Mouse (Mus musculus): Measurements from ENCODE around the gene Pnpo. TPM values are rescaled to one million over a fixed set of nuclear protein-coding genes. Genes with fewer than 3 reads are reported as not detected.

Pnpo gene
- polyA plus RNA-seq, 1 experiment, result 14.4 TPM

GRCm38 (mm10) chr11:96978401-96979246, 34.8 kb upstream of the Pnpo start:
- TF ChIP-seq CTCF (IDR thresholded peaks at IDR 0.05; ENCODE audit: borderline replicate concordance, extremely low read depth, insufficient read depth, insufficient read length) (no peak), POLR2A (IDR thresholded peaks at IDR 0.05; ENCODE audit: borderline replicate concordance, extremely low read depth, insufficient read depth, insufficient read length, poor library complexity, severe bottlenecking) (no peak)
- DNase-seq (ENCODE audit: low read depth), result no peak

GRCm38 (mm10) chr11:96977606-96978400, 34.0 kb upstream of the Pnpo start:
- DNase-seq (ENCODE audit: low read depth), result peak; percentile 100
- TF ChIP-seq POLR2A (IDR thresholded peaks at IDR 0.05; ENCODE audit: borderline replicate concordance, extremely low read depth, insufficient read depth, insufficient read length, poor library complexity, severe bottlenecking) (peak; percentile 35; the same call in 1 of the 2 replicates), CTCF (IDR thresholded peaks at IDR 0.05; ENCODE audit: borderline replicate concordance, extremely low read depth, insufficient read depth, insufficient read length) (no peak)

GRCm38 (mm10) chr11:96976911-96977591, 33.3 kb upstream of the Pnpo start:
- DNase-seq (ENCODE audit: low read depth), result peak; percentile 94
- TF ChIP-seq POLR2A (IDR thresholded peaks at IDR 0.05; ENCODE audit: borderline replicate concordance, extremely low read depth, insufficient read depth, insufficient read length, poor library complexity, severe bottlenecking) (peak; percentile 48; the same call in 1 of the 2 replicates), CTCF (IDR thresholded peaks at IDR 0.05; ENCODE audit: borderline replicate concordance, extremely low read depth, insufficient read depth, insufficient read length) (peak; percentile 6; the same call in 1 of the 2 replicates)

GRCm38 (mm10) chr11:96976379-96976687, 32.5 kb upstream of the Pnpo start:
- TF ChIP-seq POLR2A (IDR thresholded peaks at IDR 0.05; ENCODE audit: borderline replicate concordance, extremely low read depth, insufficient read depth, insufficient read length, poor library complexity, severe bottlenecking), result no peak
- no peak for DNase-seq (ENCODE audit: low read depth)

- TF ChIP-seq CTCF (IDR thresholded peaks at IDR 0.05; ENCODE audit: borderline replicate concordance, extremely low read depth, insufficient read depth, insufficient read length) (no peak), POLR2A (IDR thresholded peaks at IDR 0.05; ENCODE audit: borderline replicate concordance, extremely low read depth, insufficient read depth, insufficient read length, poor library complexity, severe bottlenecking) (no peak)
- peak; percentile 8 for DNase-seq (ENCODE audit: low read depth)
These were observed 32.0 kb upstream of the Pnpo start for GRCm38 (mm10) chr11:96975511-96976378.

GRCm38 (mm10) chr11:96974813-96975212, 31.0 kb upstream of the Pnpo start:
- TF ChIP-seq POLR2A (IDR thresholded peaks at IDR 0.05; ENCODE audit: borderline replicate concordance, extremely low read depth, insufficient read depth, insufficient read length, poor library complexity, severe bottlenecking) (no peak), CTCF (IDR thresholded peaks at IDR 0.05; ENCODE audit: borderline replicate concordance, extremely low read depth, insufficient read depth, insufficient read length) (no peak)
- DNase-seq (ENCODE audit: low read depth), result no peak

- DNase-seq (ENCODE audit: low read depth), result peak; percentile 9
These were observed 29.7 kb upstream of the Pnpo start for GRCm38 (mm10) chr11:96973426-96973964.

GRCm38 (mm10) chr11:96972906-96973305, 29.1 kb upstream of the Pnpo start:
- DNase-seq (ENCODE audit: low read depth), result peak; percentile 22
- no peak for TF ChIP-seq POLR2A (IDR thresholded peaks at IDR 0.05; ENCODE audit: borderline replicate concordance, extremely low read depth, insufficient read depth, insufficient read length, poor library complexity, severe bottlenecking)
- TF ChIP-seq CTCF (IDR thresholded peaks at IDR 0.05; ENCODE audit: borderline replicate concordance, extremely low read depth, insufficient read depth, insufficient read length), result no peak

More at GRCm38 (mm10) chr11:96973426-96973964, 29.7 kb upstream of the Pnpo start:
- TF ChIP-seq POLR2A (IDR thresholded peaks at IDR 0.05; ENCODE audit: borderline replicate concordance, extremely low read depth, insufficient read depth, insufficient read length, poor library complexity, severe bottlenecking), result no peak
- no peak for TF ChIP-seq CTCF (IDR thresholded peaks at IDR 0.05; ENCODE audit: borderline replicate concordance, extremely low read depth, insufficient read depth, insufficient read length)

- TF ChIP-seq CTCF (IDR thresholded peaks at IDR 0.05; ENCODE audit: borderline replicate concordance, extremely low read depth, insufficient read depth, insufficient read length) (no peak), POLR2A (IDR thresholded peaks at IDR 0.05; ENCODE audit: borderline replicate concordance, extremely low read depth, insufficient read depth, insufficient read length, poor library complexity, severe bottlenecking) (no peak)
- DNase-seq (ENCODE audit: low read depth), result no peak
These were observed 26.6 kb upstream of the Pnpo start for GRCm38 (mm10) chr11:96970341-96970740.

- no peak for TF ChIP-seq CTCF (IDR thresholded peaks at IDR 0.05; ENCODE audit: borderline replicate concordance, extremely low read depth, insufficient read depth, insufficient read length)
- TF ChIP-seq POLR2A (IDR thresholded peaks at IDR 0.05; ENCODE audit: borderline replicate concordance, extremely low read depth, insufficient read depth, insufficient read length, poor library complexity, severe bottlenecking), result no peak
- peak; percentile 11 for DNase-seq (ENCODE audit: low read depth)
These were observed 26.0 kb upstream of the Pnpo start for GRCm38 (mm10) chr11:96969746-96970145.
